Mouse (Mus musculus): ENCODE data around the gene Rapgef2.
A peak's percentile ranks its signal among the peaks of the same experiment; 100 is the strongest.
"Not testable (repeated sequence)": the region's sequence is repeated elsewhere in the genome, so short reads cannot be mapped to it uniquely, and the experiment has no call there.

Gene Rapgef2

GRCm38 (mm10) chr3:79233478-79234415 is 52.6 kb downstream of the Rapgef2 start:
- DNase-seq (ENCODE audit: low spot score) = no peak

GRCm38 (mm10) chr3:79230718-79231117 is 55.6 kb downstream of the Rapgef2 start:
- DNase-seq (ENCODE audit: low spot score) = no peak

- DNase-seq (ENCODE audit: low spot score) = no peak
Observed at GRCm38 (mm10) chr3:79229546-79229945, 56.8 kb downstream of the Rapgef2 start.

- no peak for DNase-seq (ENCODE audit: low spot score)
Observed at GRCm38 (mm10) chr3:79228304-79228703, 58.0 kb downstream of the Rapgef2 start.

- DNase-seq (ENCODE audit: low spot score) = no peak
Observed at GRCm38 (mm10) chr3:79227356-79228088, 58.8 kb downstream of the Rapgef2 start.

GRCm38 (mm10) chr3:79226807-79227206 is 59.5 kb downstream of the Rapgef2 start:
- not testable (repeated sequence) for DNase-seq (ENCODE audit: low spot score)

- DNase-seq (ENCODE audit: low spot score) = no peak
Observed at GRCm38 (mm10) chr3:79225888-79226287, 60.4 kb downstream of the Rapgef2 start.

- no peak for DNase-seq (ENCODE audit: low spot score)
Observed at GRCm38 (mm10) chr3:79224352-79224751, 62.0 kb downstream of the Rapgef2 start.

GRCm38 (mm10) chr3:79223281-79223680 is 63.0 kb downstream of the Rapgef2 start:
- no peak for DNase-seq (ENCODE audit: low spot score)

- DNase-seq (ENCODE audit: low spot score) = no peak
Observed at GRCm38 (mm10) chr3:79222192-79222960, 63.9 kb downstream of the Rapgef2 start.

- DNase-seq (ENCODE audit: low spot score) = peak; percentile 38
Observed at GRCm38 (mm10) chr3:79221296-79222191, 64.8 kb downstream of the Rapgef2 start.

- no peak for DNase-seq (ENCODE audit: low spot score)
Observed at GRCm38 (mm10) chr3:79219144-79219930, 67.0 kb downstream of the Rapgef2 start.

- DNase-seq (ENCODE audit: low spot score) = no peak
Observed at GRCm38 (mm10) chr3:79218566-79219051, 67.7 kb downstream of the Rapgef2 start.

- no peak for DNase-seq (ENCODE audit: low spot score)
Observed at GRCm38 (mm10) chr3:79210243-79210642, 76.1 kb downstream of the Rapgef2 start.

- no peak for DNase-seq (ENCODE audit: low spot score)
Observed at GRCm38 (mm10) chr3:79207216-79207615, 79.1 kb downstream of the Rapgef2 start.

GRCm38 (mm10) chr3:79206524-79206923 is 79.8 kb downstream of the Rapgef2 start:
- no peak for DNase-seq (ENCODE audit: low spot score)

GRCm38 (mm10) chr3:79205981-79206380 is 80.3 kb downstream of the Rapgef2 start:
- no peak for DNase-seq (ENCODE audit: low spot score)

- DNase-seq (ENCODE audit: low spot score) = no peak
Observed at GRCm38 (mm10) chr3:79205112-79205511, 81.2 kb downstream of the Rapgef2 start.

GRCm38 (mm10) chr3:79204261-79204660 is 82.1 kb downstream of the Rapgef2 start:
- DNase-seq (ENCODE audit: low spot score) = no peak

- DNase-seq (ENCODE audit: low spot score) = no peak
Observed at GRCm38 (mm10) chr3:79203821-79204220, 82.5 kb downstream of the Rapgef2 start.
